Mouse (Mus musculus): Measurements from ENCODE around the gene Rassf8. TPM values are rescaled to one million over a fixed set of nuclear protein-coding genes. Genes with fewer than 3 reads are reported as not detected.

Gene Rassf8
- total RNA-seq, 2 experiments from 2014 or later: 13.5 to 14.1 TPM

GRCm38 (mm10) chr6:145822218-145822617 is 75.7 kb downstream of the Rassf8 start:
- DNase-seq (ENCODE audit: low spot score in 2 of 2): no peak

DNA sequence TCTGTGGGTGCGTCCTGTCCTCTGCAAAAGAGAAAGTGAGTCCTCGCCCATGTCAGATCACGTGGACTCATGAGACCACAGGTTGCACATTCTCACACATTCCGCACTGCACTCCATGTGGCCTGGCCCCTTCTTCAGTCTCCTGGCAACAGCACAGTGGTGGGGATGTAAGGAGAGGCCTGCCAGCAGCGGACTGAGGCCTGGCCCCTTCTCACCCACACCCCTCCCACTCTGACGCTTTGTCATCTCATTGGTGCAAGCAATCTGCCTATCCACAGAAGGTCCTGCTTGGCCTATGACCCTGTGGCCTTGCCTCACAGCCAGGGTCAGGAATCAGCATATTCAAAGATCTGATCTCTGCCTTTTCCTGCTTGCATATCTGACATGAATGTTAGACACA is 76.6 kb downstream of the Rassf8 start:
- no peak for DNase-seq (ENCODE audit: low spot score in 2 of 2)

DNA sequence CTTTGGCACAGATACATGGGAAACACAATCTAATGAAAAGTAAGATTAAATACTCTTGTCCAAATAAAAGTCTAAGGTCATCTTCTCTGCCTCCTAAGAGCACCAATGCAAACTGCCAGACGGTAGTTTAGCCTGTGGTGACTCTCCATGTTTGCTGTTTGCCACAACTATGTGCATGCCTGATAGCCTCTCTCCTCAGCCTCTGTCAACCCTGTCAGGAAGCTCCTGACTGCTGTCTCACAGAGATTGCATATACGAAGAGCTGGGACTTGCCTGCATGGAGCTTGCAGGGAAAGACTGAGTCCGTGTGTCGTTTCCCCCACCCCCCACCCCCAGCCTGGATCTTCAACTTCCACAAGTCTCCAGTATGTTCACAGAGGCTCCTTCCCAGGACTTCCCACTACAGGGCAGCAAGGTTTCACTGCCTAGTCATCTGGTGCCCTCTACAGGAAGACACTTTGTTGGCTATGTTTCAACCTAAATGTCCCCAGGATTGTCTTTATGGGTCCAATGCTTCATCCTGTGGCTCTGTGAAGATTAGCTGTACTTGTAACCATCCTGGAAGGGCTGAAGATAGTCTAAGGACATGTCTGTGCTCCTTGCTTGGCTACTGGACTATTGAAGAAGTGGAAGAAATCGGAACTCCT is 77.2 kb downstream of the Rassf8 start:
- peak in 1 of 2 experiments; percentile 43 for DNase-seq (ENCODE audit: low spot score in 2 of 2)

DNA sequence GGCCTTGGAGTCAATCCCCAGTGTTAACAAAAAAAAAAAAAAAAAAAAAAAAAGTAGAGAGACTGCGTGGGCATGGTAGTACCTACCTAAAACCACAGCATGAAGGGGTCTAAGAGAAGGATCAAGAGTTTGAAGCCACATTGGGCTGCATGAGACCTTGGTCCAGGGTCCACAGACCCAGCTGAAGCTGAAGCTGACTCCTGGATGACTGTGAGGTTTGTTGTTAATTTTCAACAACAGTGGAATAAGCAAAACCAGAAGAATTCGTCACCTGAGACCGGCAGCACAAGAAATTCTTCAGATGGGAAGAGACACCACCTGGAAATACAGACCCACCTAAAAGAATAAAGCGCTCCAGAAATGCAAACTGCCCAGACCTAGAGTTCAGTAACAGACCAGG is 79.8 kb downstream of the Rassf8 start:
- DNase-seq (ENCODE audit: low spot score in 2 of 2): no peak

- no peak for DNase-seq (ENCODE audit: low spot score in 2 of 2)
Measured at GRCm38 (mm10) chr6:145829062-145829835, 82.7 kb downstream of the Rassf8 start.

DNA sequence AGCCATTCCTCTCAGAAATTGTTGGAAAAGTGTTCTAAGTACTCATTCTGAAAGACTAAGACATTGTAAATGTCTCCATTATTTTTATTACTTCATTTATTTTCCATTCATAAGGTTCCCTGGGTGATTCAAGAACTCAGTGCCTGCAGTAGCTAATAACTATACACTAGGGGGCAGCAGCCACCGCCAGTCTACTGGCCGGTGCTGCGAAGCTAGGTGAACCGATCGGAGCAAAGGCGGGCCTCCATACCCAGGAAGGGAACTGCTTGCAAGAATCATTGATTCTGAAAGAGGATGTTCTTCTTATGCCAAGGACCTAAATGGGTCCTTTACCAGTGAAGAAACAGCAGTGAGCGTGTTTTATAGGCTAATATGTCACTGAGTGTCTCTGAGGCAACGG is 83.6 kb downstream of the Rassf8 start:
- peak; percentile 68 to 78 for DNase-seq (ENCODE audit: low spot score in 2 of 2)

DNA sequence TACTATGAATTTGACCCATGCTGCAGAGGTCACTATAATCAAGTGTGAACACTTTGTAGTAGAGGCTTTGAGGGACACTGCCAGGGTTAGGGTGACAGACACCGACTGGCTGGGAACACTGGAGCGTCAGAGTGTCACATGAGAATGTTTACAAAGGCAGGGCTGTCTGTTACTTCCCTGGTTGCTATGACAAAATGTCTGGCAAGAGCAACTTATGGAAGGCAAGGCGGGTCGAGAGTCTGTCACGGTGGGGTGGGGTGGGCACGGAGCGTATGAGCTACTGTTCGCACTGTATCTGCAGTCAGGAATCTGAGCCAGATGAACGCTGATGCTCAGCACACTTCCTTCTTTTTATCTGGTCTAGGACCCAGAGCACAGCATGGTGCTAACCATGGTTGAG is 84.1 kb downstream of the Rassf8 start:
- no peak for DNase-seq (ENCODE audit: low spot score in 2 of 2)

DNA sequence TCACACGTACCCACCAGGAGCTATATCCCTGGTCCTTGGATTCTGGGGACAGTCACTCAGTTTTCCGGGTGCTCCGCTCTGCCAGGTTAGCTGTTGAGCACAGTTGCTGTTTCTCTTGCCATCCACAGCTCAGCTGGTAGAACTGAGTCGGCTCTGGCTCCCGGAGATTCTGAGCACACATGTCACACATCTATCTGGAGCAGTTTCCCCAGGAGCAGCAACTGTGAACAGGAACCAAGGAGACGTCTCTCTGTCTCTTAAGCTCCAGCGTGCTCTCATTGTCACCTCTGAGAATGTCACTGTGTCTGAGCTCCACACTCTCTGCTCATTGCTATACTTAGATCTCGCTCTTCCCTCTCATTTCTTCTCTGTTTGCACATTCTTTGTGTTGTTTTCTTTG is 86.4 kb downstream of the Rassf8 start:
- no peak for DNase-seq (ENCODE audit: low spot score in 2 of 2)

DNA sequence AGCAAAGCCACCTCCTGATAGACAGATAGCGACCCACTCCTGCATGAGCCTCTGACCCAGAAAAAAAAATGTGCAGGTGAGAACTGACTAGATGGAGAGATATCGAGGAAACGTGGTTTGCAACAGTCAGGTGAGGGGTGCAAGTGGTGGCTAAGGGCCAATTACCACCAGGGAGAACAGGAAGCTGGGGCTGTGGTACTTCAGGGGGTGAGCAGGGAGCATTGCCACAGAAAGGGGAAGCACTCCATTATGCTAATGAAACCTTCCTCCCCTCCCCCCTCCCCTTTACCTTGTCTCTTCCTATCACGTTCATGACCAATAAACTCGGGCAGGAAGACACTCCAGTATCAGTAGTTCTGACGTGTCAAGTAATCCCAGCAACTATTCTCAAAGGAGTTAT is 88.8 kb downstream of the Rassf8 start:
- DNase-seq (ENCODE audit: low spot score in 2 of 2): no peak

GRCm38 (mm10) chr6:145845611-145846010 is 99.1 kb downstream of the Rassf8 start:
- no peak for DNase-seq (ENCODE audit: low spot score in 2 of 2)

- DNase-seq (ENCODE audit: low spot score in 2 of 2): no peak
Measured at GRCm38 (mm10) chr6:145846076-145846475, 99.5 kb downstream of the Rassf8 start.

DNA sequence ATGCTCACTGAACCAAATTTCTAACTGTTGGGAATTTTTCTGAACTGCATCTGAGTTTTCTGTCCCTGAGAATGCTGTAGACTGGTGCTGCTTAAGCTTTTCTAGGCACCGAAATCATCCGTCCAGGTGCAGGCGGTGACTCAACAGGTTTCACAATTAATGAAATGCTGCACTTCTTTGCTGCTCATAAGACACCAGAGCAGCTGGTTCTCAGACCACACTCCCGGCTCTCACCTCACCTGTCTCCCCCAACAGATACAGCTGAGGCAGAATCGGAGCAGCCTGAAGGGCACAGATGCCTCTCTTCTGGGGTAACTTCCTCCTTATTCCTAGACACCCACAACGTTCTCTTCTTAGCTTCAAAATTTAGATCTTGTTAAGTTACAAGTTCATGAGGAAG is 100.4 kb downstream of the Rassf8 start:
- DNase-seq (ENCODE audit: low spot score in 2 of 2): no peak

DNA sequence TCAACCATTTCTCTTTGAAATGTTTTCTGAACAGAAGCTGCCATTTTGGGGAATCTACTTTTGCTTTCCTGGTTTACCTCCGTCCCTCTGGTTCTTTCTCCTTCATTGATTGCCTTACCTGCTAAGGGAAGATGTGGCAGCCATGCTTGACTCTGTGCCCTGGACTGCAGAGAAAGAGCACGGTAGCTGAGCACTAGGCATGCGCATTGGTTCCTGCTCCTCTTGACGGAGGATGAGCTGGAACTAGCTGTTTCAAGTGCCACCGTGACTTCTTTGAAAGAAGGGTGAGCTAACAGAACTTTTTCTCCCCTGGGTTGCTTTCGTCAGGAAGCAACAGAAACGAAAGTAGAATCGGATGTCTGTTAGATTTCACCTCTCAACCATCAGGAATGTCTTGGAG is 101.1 kb downstream of the Rassf8 start:
- no peak for DNase-seq (ENCODE audit: low spot score in 2 of 2)

- DNase-seq (ENCODE audit: low spot score in 2 of 2): no peak
Measured at GRCm38 (mm10) chr6:145850789-145851188, 104.2 kb downstream of the Rassf8 start.

DNA sequence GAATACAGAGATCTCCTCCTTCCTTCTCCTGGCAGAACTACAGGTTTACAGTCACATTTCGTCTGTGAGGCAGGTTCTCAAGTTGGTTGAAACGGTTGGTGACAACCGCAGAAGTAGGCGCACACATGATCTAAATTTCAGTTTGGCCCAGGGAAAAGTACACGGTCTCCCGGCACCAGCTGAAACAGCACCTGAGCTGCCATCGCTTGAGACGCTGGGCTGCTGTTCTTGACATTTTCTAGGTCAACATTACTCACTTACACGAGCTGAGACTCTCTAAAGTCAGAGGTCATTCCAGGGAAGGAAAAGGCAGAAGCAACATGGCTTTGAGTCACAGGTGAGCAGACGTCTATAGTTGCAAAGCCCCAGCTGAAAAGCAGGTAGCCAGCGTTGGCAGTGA is 105.4 kb downstream of the Rassf8 start:
- no peak for DNase-seq (ENCODE audit: low spot score in 2 of 2)

GRCm38 (mm10) chr6:145852708-145853107 is 106.2 kb downstream of the Rassf8 start:
- no peak for DNase-seq (ENCODE audit: low spot score in 2 of 2)

GRCm38 (mm10) chr6:145853356-145854079 is 107.0 kb downstream of the Rassf8 start:
- no peak for DNase-seq (ENCODE audit: low spot score in 2 of 2)

GRCm38 (mm10) chr6:145854756-145855155 is 108.2 kb downstream of the Rassf8 start:
- no peak for DNase-seq (ENCODE audit: low spot score in 2 of 2)

- peak; percentile 99 for DNase-seq (ENCODE audit: low spot score in 2 of 2)
Measured at GRCm38 (mm10) chr6:145855720-145856551, 109.4 kb downstream of the Rassf8 start.

DNA sequence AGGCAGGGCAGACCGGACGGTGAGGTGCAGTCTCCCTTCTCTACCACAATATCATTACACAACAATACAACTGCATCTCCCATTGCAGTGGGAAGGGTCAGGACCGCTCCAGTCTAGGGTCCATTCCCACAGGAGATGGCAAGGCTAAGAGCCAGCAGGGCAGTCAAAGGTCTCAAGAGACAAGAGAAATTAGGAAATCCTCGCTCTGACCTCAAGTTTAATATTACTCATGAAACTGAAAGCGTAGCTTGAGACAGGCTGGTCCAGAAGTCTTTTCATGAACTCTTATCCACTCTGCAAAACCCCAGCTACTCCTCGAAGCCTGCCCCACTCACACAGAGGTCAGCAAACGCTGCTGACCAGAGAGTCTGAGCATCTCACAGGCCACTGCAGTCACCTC is 110.9 kb downstream of the Rassf8 start:
- DNase-seq (ENCODE audit: low spot score in 2 of 2): no peak

DNA sequence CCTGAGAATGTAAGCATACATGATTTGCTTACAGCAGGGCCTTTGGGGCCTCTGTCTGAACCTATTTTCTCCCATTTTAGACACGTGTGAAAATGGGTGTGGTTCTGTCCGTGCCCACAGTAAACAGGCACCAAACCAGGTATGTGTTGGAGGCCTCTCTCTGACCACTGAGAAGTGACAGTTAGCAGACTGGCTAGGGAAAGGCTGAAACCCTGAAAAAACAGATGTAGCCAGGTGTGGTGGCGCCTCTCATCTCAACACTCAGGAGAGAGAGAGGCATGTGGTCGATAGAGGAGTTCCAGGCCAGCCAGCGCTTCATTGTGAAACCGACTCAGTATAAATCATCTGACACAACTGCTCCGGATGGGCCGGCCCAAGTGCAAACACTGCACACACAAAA is 111.9 kb downstream of the Rassf8 start:
- DNase-seq (ENCODE audit: low spot score in 2 of 2): no peak
